Mouse (Mus musculus): ENCODE results near the gene Phf21a.

Phf21a gene

GRCm38 (mm10) chr2:92182981-92183501, 90.1 kb downstream of the Phf21a start:
- peak; percentile 77 for DNase-seq

- peak; percentile 93 for DNase-seq
These were observed 90.7 kb downstream of the Phf21a start for GRCm38 (mm10) chr2:92183613-92184076.

GRCm38 (mm10) chr2:92184077-92184921, 91.4 kb downstream of the Phf21a start:
- peak; percentile 58 for DNase-seq

GRCm38 (mm10) chr2:92185062-92185765, 92.3 kb downstream of the Phf21a start:
- DNase-seq = peak; percentile 52

DNA sequence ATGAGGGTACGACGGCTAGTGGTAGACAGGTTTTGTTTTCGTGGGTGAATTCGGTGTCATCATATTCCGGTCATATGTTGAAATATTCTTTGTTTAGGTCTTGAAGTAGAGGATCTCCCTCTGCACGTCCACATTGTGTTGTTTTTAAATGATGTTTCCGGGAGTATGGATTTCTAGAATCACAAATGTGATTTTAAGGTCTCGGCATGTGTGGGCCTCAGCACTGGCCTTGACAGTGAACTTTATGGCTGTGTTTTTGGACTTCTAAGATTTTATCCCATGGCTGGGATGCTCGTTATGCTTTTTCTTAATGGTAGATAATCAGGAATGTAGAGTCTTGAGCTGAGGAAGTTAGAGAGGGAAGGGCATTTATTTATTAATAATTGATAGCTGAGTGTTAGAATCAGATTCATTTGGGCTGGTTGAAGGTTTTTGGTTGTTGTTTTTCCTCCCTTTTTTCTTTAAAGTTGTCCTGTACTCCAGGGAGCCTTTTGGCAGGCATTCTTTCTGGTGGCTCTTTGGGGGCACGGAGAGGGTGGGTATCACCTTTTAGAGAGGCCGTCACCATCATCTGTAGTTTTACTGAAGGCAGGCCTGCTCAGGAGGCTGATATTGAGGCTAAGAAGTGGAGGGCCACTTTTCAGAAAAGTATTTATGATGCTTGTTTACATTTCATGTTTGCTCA, 93.0 kb downstream of the Phf21a start:
- no peak for DNase-seq

- no peak for DNase-seq
These were observed 94.1 kb downstream of the Phf21a start for GRCm38 (mm10) chr2:92187061-92187460.

DNA sequence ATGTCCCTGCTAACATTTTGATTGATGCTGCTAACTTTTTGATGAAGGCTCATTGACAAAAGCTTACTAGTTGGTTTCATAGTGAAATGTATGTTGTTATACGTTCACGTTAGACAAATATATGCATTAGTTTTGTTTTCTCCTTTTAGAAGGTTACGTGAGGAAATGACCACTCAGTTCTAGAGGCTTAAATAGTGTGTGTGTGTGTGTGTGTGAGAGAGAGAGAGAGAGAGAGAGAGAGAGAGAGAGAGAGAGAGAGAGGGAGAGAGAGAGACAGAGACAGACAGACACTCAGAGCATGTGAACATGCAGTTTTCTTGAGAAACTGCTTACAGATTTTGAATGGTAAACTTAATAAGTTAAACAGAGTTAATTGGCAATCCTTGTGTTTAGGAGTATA, 95.8 kb downstream of the Phf21a start:
- no peak for DNase-seq

GRCm38 (mm10) chr2:92190960-92191359, 98.0 kb downstream of the Phf21a start:
- DNase-seq = no peak

- peak; percentile 32 for DNase-seq
These were observed 99.1 kb downstream of the Phf21a start for GRCm38 (mm10) chr2:92191826-92192581.

DNA sequence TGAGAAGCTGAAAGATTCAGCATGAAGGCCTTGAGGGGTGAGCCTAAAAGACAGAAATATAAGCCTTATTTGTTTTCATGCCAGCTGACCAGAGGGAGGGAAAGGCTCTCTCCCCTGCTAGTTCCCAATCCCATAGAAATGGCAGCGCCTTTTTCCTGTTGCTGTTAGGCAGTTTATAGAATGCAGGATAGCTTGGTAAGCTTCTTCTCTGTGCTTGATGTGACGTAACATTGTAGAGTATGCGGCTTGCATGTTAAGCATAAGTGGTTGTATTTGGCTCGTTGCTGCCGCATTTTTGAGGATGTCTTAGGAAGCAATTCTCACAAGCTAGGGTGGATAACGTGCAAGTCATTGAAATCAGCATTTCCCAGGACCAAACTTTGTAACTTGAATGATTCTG, 105.2 kb downstream of the Phf21a start:
- no peak for DNase-seq

DNA sequence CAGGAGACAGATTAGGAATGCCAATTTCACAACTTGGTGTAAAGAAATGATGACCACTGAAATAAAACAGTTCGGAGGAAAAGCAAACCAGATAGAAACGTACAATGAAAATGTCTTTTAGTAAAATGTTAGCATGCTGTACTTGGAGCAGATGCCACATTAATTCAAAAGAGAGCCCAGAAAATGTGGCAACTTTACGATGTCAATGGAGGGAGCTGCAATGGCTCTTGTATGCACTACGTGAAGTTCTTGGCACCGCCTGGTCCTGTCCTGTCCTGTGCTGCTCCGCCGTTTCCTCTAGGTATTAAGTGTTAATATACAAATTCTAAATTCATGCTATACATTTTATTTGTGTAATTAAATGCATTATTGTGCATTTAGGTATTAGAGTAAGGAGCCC, 105.8 kb downstream of the Phf21a start:
- no peak for DNase-seq

- no peak for DNase-seq
These were observed 106.8 kb downstream of the Phf21a start for GRCm38 (mm10) chr2:92199562-92200286.

DNA sequence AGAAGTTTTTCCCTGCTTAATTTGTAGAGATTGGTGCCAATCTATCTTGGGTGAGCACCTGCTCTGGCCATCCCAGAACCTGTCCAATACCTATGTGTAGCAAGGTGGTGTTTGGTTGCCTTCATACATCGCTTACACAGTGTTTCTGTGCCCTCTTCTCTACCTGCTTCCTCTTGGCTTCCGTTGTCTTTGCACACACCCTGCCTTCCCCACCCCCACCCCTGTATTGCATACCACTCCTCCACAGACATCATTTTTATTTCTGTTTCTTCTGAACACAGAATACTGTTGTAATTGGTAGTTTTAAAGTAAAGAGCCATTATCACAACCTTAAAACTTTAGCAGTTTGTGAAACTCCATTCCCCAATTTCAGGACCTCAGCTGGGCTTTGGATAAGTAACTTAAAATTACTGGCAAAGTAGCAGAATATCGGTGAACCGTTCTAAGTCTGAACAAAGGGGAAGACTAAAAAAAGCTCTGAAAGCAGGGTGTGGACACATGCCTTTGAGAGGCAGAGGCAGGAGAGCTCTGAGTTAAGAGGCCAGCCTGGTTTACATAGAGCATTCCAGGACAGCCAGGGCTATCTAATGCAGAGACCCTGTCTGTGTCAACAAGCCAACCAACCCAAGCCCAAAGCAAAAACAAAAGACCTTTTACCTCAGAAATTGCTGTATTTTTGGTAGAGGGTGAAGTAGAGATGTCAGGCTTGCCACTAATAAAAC, 109.6 kb downstream of the Phf21a start:
- DNase-seq = no peak

GRCm38 (mm10) chr2:92205010-92205639, 112.2 kb downstream of the Phf21a start:
- DNase-seq = no peak

- no peak for DNase-seq
These were observed 117.5 kb downstream of the Phf21a start for GRCm38 (mm10) chr2:92210409-92210808.

DNA sequence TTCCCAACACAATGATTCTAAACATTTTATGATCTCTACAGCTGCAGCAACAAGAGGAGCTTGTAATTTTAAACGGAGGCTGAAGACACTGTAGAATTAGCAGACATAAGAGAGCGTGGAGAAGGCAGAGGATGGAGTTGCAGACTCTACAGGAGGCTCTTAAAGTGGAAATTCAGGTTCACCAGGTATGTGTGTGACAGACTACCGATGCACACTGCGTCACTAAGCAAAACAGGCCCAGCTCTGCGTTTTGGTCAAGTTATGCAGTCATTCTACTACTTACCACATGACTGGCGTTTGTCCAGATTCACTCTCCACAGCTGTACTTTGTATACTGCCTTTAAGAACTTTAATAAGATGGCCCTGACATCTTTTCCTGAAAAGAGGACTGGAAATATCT, 128.5 kb downstream of the Phf21a start:
- DNase-seq = no peak

GRCm38 (mm10) chr2:92225592-92225991, 132.7 kb downstream of the Phf21a start:
- no peak for DNase-seq

- DNase-seq = no peak
These were observed 137.1 kb downstream of the Phf21a start for GRCm38 (mm10) chr2:92229973-92230372.

- no peak for DNase-seq
These were observed 138.8 kb downstream of the Phf21a start for GRCm38 (mm10) chr2:92231706-92232105.

DNA sequence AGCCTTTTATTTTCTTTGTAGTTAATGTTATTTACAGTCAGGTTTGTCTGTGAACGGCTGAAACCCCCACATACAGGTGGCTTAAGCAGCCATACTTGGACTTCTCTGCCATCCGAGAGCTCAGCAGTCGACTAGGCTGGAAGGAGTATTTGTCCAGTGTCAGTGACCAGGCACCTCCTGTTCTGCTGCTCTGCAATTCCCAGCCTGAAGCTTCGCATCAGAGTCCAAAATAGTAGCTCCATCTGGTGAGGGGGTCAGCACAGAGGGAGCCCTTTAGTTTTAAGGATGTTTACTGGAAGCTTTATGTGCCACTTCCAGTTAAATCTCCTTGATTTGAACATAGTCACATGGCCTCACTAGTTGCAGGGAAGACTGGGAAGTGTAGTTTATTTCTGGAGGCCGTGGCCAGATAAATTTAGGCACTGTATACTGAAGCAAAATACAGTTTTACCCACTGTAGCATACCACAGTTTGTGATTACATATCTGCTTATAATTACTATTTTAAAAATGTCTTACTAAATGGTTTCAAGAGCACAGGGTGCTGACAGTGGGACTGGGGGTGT, 141.9 kb downstream of the Phf21a start:
- DNase-seq = no peak
